Mouse (Mus musculus) spleen, adult 2 months (tissue): Measurements from ENCODE around the gene Fam149b.

Experiments
- CTCF ChIP-seq: fragments of 200-500 bp; IDR thresholded peaks from 2 replicates; pipeline ENCODE4 v1.5.1; 2011; ENCODE audit warnings: mild to moderate bottlenecking, inconsistent platforms; ENCODE audit not compliant: insufficient read depth, insufficient read length, insufficient replicate concordance; ENCODE audit errors: extremely low read depth
- POLR2A ChIP-seq: fragments of 200-500 bp; IDR thresholded peaks from 2 replicates; pipeline ENCODE4 v1.6.1; 2011; ENCODE audit warnings: low read depth, low read length, inconsistent platforms

DNA sequence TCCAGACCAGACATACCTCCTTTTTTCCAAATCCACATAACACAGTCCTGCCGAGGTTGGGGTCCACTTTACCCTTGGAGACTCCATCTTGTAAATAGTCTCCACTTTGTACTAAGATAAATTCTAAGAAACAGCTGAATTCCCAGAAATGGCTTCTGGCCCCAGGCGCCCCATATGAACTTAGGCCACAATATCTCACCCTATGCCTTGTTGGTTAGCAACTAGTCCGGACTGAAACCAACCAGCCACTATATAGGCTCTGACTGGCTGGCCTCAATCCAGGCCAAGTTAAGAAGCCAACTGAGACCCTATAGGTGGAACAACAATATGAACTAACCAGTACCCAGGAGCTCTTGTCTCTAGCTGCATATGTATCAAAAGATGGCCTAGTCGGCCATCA is 44.4 kb downstream of the Fam149b start:
- TF ChIP-seq CTCF (no peak), POLR2A (no peak)
